Mouse (Mus musculus) adrenal gland, postnatal 4 days (tissue): ENCODE results near the gene Sh3glb2. TPM values are rescaled to one million over a fixed set of nuclear protein-coding genes. Genes with fewer than 3 reads are reported as not detected.

Source experiments
- DNase-seq, 2 experiments: peaks; one replicate each; pipeline ENCODE4 v3.0.0; 2021 to 2022; ENCODE audit warnings: low spot score in 2 of 2, mixed read lengths in 2 of 2
- long read RNA-seq, 2 experiments: library from polyadenylated mRNA; stranded (forward); transcript quantifications; one replicate each; pipeline ENCODE4 v2.0.0; 2021
- total RNA-seq, 2 experiments: library from RNA; stranded (reverse); gene quantifications; 2 replicates each; pipeline ENCODE4 v1.2.3; 2021

Gene Sh3glb2
- total RNA-seq = 100 to 1,000 TPM; 106 to 107 TPM
- long read RNA-seq, experiment 1, transcript Sh3glb2-201 (11 exons, 1,810 nt) = major isoform, 81 of 165 reads
- long read RNA-seq, experiment 1, partial matches to known transcripts = 12 of 165 reads
- long read RNA-seq, experiment 1, other reads (novel, unspliced or antisense) = 69 of 165 reads
- long read RNA-seq, experiment 2, transcript Sh3glb2-201 (11 exons, 1,810 nt) = major isoform, 103 of 216 reads
- long read RNA-seq, experiment 2, partial matches to known transcripts = 30 of 216 reads
- long read RNA-seq, experiment 2, other reads (novel, unspliced or antisense) = 78 of 216 reads

DNA sequence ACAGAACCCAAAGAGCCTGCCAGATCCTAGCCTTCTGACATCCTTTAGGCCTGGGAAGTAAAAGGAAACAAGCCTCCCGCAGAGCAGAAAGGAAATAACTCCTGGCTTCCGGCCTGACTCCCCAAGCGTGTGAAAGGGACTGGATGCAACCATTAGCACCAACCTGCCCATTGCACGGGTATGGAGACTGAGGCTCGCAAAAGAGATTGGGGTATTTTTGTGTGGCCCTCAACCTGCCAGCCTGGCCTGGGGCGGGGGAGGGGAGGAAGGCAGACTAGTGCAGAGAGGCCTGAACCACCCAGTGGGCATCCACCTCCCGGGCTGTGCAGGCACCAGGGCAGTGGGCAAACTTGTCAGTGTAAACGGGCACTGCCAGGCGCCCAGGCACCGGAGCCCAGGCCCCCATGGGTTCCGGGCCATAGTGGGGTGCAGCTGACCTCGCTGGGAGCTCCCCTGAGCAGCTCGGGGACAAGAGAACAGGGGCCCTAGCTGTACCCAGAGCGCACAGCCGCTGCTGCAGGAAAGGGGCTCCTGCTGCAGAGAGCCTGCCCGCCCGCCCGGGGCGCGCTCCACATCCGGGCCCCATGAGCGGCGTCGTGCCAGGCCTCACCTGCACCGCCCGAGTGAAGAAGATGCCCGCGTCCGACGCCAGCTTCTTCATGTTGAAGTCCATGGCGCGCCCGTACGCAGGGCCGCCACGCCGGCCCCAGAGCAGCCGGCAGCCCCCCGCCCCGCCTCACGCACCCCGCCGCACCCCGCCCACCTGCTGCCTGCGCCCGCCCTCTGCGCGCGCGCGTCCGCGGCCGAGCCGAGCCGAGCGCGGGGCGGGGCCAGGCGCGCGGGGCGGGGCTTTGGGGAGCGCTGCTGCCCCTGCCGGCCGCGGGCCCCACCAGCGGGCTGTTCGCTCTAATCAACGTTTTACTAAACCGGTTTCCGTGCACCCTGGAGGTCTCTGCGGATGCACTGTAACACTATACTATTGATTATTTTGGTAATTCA lies at the start of gene Sh3glb2:
TSS of gene Sh3glb2 (minus strand) at position 805 of the 999 bp plus-strand sequence.
- peak; percentile 61 to 67 for DNase-seq

DNA sequence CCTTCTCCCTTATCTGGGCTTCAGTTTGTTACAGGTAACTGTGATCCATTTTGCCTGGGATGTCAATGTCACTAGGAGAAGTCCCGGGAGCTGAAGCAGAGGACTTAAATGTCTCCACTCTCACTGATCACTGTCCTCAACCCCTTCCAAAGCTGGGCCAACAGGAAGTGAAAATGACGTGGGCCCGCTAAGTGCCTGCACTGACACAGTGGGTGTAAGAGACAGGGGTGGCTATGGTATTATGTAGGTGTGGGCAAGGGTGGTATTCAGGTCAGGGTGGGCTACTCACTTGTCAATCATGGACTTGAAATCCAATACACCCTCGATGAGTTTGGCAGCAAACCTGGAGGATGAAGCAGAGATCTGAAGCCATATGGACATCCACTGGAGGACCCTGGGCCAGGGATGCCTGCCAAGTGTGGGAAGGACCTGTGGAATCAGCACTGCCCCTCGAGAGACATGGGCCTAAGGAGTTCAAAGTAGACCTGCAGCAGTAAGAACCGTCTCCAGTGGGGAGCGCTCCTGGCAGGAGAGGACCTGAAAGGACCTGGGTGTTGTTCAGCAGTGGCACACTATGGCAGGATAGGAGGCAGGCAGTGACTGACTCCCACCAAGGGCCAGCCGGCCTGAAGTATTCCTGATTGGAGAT lies 49.4 kb upstream of the Sh3glb2 start:
- no peak for DNase-seq

DNA sequence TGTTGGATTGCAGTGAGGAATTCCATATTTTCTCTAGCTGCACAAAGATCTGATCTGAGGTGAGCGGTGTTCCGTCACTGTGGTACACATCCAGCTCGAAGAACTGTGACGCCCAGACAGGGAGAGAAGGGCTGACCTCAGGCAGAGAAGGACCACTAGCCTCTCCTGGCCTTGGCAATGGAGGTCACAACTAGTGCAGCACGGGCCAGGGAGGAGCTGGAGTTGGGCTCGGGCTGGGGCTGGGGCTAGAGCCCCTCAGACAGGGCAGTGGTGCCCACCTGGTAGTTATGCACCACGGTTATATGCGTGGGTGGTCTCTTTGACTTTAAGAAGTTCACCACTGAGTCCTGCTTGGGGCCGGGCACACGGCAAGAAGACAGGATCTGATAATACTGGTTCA lies 48.6 kb upstream of the Sh3glb2 start:
- DNase-seq = no peak

DNA sequence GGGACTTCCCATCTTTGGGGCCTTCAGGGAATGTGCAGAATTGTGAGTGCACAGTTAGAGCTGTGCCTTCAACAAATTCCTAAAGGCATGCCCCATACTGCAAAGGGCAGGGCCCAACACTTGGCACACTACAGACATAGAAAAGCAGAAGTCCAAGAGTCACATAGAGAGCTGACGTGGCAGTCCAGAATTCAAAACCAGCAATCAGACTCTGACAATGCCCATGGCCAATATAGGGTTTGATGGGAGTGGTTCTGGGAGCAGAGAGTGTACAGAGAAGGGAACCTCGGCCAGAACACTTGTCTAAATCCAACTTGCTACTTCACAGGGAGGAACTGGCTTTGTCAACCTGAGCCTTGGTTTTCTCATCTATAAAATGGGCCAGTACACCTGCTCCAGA lies 48.1 kb upstream of the Sh3glb2 start:
- no peak for DNase-seq

DNA sequence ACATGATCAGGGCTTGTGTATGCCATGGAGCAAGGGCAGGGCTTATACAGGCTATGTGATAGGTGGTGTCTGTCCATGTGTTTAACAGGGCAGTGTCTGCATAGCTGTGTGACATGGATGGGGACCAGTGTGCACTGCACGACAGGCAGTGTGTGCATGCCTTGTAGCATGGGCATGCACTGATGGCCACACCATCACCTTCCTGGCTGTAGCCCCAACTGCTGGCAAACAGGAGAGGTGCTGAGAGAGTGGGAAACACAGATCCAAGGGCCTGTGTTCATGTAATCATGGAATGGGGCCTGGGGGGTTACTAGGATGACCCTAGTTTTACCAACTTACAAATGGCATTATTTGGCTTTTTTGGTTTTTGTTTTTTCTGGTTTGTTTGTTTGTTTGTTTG lies 44.7 kb upstream of the Sh3glb2 start:
- no peak for DNase-seq

DNA sequence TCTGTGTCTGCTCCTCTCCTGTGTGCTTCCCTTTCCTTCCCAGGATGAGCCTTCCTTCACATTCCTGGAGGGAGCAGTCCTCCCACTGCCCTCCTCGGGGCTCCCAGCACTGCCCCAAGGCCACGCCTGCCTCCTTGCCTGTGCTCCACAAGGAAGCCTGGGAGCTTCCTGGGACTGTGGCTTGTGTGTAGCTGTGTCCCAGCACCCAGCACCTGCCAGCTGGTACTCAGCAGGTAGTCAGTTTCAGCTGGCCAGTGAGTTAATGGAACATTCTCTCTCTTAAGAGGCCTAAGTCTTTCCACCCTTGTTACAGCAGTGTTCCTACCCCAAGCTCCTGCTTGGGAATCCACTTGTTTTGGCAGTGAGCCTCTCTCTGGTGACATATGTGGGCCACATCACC lies 43.7 kb upstream of the Sh3glb2 start:
- DNase-seq = no peak

DNA sequence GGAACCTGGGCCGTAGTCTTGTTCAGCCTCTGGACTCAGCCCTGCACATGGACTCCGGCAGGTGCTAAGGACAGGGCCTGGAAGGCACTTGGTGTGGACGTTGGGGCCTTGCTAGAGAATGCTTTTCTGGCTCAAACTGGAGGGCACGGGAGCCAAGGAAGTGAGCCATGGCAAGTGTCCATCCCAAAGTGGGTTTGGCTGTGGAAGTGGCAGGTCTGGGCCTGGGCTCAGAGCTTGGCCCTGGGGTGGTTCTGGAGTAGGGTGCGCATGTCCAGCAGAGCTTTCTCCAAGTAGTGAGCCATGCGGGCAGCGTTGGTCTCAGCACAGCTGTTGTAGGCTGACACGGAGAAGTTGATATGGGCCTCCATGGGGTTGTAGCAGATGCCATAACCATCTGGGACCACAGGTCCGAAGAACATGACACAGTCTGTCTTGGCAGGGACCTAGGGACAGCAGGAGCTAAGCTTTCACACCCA lies 43.3 kb upstream of the Sh3glb2 start:
- no peak for DNase-seq

DNA sequence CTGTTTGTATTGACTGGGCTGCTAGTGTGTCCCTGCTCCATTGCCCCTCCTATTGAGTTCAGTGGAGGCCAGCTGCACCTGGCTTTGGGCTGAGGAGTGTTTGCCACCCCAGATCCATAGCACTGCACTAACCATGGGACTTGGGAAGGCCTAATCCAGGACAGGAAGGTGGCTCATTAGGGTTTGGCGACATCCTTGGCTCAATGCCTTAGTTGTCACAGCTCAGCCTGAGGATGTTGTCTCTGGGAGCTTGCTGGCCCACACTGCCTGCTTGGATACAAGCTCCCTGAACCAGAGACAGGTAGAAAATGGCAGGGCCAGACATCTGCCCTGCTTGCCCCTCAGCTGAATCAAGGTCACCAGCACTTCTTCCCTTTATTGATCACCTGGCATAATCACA lies 42.4 kb upstream of the Sh3glb2 start:
- no peak for DNase-seq

DNA sequence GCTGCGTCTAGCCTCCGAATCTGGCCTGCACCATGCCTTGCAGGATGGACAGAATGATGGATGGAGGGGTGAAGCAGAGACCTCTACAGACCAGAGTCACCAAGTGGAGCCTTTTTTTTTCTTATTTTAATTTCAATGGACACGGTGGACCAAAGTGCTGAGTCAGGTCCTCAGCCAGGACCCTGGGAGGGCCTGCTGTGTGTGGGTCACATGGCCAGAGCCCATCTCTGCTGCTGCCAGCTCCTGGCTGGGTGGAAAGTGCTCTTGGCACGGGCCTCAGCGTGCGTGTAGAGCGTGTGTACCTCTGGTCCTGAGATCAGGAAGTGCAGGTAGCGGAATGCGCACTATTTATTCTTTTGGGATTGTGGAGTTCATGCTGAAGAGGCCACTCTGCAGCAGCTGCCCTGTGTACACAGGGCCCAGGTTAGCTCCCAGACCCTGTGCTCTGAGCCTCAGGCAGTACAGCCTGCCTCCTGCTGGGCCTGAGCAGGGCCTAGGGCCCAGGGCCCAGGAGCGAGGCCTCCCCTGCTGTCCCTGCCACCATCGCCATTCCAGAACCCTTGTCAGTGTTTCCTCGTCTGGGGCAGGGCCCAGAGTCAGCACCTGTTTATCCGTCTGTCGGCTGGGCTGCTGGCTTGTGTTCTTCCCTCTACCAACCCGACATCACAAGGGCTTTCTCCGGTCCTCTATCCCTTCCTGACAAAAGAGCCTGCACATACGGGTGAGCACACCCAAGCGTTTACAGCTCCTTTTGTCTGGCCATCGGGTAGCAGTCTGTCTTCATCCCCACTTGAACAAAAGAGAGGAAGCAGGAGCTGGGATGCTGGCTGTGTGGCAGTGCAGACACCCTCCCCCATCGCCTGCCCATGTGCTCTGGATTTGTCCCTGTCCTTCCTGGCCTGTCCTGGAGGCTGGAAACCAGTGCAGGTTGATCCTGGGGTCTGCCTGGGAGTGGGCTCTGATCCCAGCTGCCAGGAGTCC lies 40.3 kb upstream of the Sh3glb2 start:
- no peak for DNase-seq

DNA sequence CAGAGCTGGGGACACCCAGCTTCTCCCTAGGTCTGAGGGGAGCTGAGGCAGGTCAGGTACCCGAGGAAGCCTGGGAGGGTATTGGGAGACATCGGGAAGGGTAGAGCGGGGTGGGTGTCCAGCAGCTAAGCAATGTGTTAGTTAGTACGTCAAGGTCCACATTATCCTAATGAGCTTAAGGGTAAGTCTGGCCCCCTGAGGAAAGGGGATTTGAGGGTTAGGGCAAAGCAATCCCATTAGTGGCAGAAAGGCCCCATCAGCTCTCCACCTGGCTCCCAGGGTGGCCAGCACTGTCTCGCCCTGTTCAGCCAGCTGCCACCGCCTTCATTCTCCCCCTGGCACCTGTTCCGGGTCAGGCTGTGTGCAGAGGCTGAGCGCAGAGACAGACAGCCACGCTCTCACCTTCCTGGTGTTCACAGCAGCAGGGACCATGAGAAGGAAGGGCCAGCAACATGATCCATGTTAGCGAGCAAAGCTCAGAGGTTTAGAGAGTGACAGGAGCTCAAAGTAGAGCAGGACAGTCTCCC lies 38.9 kb upstream of the Sh3glb2 start:
- no peak for DNase-seq

DNA sequence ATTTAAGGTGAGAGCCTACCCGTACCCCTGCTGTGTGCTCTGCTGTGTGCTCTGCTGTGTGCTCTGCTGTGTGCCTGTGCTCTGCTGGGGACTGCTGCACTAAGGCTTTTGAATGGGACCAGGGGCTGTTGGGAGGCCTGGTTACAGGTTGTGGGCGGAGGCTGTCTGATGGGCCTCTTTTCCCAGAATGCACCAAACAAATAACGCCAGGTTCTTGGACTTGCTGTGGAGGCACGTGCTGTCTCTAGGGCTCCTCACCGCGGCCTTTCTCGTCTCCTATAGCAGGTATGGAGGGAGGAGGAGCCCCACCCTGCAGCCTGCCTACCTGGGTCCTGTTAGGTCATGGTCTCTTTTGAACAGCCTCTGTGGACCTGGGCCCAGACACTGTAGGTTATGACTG lies 37.1 kb upstream of the Sh3glb2 start:
- no peak for DNase-seq

DNA sequence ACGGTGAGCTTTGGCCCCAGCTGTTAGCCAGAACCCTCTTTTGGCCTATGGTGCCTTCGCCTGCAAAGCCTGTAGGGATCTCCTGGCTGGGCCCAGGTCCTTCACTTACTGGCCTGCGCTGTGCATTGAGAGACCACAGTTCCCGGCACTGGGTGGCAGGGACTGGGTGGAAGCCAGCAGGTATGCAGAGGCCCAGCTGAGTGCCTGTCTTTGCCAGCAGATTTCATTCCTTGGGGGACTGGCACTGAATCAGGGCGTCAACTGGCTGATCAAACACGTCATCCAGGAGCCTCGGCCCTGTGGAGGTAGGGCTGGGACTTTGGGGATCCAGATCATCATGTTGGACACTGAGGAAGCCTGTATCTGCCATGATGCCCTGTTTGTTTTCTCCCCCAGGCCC lies 36.6 kb upstream of the Sh3glb2 start:
- no peak for DNase-seq

DNA sequence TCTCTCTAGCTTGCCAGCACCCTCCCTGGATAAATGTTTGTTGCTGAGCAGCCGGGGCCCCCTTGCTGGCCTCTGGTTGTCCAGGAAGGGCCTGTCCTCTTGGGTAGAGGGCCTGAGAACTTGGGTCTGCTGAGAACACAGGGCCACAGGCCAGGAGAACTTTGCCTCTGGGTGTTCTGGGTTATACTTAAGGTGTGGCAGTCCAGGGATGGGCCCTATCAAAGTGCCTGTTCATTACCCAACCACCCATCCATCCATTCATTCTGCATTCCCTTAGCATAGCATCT lies 34.2 kb upstream of the Sh3glb2 start:
- no peak for DNase-seq

DNA sequence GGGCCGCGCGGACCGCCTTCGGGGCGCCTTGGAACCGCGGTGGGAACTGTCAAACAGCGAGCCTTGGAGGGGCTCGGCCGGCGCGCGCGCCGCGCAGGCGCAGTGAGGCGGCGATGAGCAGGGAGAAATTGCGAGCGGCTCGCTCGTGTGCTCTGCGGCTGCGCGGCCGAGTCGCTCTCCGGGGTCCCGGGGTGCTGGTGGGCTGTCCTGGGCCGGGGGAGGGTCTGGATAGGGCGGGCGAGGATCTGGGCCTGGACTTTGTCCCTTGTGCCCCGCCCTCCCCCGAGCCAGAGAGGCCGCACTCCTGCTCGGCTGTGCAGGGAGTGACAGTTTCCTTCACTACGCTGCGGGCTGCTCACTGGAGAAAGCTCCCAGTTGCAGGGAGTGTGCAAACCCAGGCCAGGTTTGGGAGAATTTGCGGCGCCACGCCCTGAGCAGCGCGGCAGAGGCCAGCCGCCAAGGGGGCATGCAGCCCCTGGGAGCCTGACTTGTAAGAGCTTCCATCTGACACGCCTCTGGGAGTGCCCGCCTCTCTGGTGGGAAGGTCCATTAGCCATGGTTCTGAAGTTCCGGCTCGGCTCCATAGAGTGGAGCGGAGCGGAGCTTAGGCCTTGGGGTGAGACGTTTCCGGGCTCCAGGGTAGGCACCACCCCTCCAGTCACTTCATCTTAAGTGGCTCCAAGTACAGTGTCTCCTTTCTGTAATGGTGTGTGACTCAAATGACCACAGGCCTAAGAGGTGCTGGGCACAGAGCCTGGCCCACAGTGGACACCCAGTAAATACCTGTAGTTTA lies 33.6 kb upstream of the Sh3glb2 start:
- peak; percentile 46 to 58 for DNase-seq

DNA sequence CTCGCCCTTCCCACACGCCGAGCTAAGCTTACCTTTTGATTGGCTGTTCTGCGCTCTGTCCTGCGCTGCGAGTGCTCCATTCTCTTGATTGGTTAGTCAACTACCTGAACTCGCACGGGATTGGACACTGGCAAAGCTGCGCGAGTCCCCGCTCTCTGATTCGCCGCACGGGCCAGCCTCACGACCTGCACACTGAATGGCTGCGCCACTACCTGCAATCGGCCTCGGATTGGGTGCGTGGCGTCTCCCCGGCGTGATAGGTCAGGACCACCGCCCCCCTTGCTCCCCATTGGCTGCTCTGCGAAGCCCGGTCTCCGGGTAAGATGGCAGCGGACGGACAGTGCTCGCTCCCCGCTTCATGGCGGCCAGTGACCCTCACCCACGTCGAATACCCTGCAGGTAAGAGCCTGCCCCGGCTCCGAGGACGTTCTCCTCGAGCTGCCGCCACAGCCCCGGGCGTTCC lies 33.0 kb upstream of the Sh3glb2 start, which contains the start of gene Dolpp1:
TSS of gene Dolpp1 (plus strand) at position 141 of the 463 bp plus-strand sequence.
- DNase-seq = peak; percentile 94 to 96

DNA sequence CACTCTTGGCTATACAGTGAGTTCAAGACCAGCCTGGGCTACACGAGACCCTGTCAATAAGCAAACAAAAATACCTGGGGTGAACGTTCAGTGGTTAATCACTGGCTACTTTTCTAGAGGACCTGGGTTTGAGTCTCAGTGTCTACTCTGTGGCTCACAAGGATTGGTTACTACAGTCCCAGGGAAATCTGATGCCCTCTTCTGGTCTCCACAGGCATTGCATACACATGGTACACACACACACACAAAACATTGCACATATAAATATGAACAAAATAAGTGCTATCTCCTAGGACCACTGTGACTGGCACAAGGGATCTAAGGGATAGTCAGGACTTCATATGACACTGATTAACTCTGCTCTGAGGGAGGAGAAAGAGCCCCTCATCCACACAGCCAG lies 29.9 kb upstream of the Sh3glb2 start:
- no peak for DNase-seq

DNA sequence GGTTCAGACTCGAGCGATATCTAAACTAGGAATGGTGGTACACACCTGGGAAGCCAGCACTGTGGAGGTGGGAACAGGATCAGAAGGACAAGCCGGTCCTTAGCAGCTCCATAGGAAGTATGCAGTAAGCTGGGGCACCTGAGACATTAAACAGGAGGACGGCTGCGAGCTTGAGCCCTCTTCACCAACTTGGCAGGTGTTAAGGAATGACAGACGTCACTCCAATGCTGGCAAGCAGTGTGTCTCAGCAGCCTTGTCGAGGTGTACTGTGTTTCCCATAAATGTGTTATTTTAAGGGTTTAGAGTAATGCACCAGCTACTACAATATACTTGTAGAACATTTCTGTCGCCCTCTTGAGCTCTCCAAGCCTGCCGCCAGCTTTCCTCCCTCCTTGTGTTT lies 27.8 kb upstream of the Sh3glb2 start:
- no peak for DNase-seq

DNA sequence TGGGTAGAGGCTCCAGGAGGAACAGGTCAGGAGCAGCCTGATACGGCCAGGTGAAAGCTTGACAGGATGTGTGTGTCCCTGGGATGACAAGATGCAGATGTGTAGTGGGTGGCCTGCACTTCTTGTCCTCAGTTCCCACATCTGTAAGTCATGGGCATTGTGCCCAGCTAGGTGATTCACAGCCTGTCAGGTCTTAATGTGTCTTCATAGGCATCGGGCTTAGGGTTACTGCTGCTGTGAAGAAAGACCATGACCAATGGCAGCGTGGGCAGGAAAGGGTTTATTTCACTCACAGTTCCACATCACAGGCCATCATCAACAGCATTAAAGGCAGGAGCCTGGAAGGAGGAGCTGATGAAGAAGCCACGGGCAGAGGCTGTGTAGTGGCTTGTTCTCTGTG lies 26.5 kb upstream of the Sh3glb2 start:
- no peak for DNase-seq

DNA sequence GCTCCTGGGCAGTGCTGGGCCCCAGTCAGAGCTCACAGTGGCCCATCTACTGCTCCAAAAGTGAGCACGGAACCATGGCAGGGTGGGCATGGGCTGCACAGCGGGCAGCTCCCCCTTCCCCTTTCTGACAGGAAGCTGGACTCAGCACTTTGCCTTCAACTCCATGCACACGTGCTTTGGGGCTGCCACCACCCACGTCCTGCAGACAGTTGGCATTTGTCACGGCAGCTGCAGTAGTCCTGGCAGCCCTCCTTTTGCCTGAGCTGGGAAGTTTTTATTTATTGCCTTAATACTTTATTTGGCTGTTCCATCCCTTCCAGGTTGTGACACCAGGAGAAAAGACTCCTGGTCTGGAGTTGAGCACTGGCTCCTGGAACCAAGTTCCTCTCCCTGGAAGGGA lies 25.7 kb upstream of the Sh3glb2 start:
- DNase-seq = no peak

DNA sequence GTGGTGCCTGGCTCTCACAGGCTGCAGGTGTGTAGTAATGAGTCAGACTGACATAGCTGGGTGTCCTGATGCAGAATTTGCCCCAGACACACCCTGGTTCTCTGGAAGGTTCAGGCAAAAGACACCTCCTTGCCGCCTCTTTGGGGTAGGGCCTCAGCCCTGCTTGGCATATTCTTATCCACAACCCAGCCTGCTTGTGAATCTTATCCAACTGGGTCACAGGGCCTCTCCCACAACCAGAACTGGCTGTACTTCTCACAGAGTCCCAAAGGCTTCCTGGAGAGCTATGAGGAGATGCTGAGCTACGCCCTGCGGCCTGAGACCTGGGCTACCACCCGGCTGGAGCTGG lies 22.2 kb upstream of the Sh3glb2 start:
- DNase-seq = no peak
